Mouse (Mus musculus) spleen, adult 10 weeks (tissue): ENCODE data around the gene Aff3. TPM values are rescaled to one million over a fixed set of nuclear protein-coding genes. Genes with fewer than 3 reads are reported as not detected.

Experiments
- polyA plus RNA-seq: library from polyadenylated mRNA; stranded (reverse); fragments of 350-450 nt; fragmentation: Illumina TruSeq; extraction: RNeasy Lipid Tissue Mini Kit (QIAGEN cat#74804); gene quantifications from one replicate; pipeline ENCODE4 v1.2.3, GENCODE M21; 2015; ENCODE audit warnings: low replicate concordance; ENCODE audit not compliant: insufficient read depth

Gene Aff3
- 48.9 TPM for polyA plus RNA-seq

GRCm38 (mm10) chr1:38664777-38665176, at the start of gene Aff3:
Gene Aff3, minus strand, starts transcription at chr1:38664955.

GRCm38 (mm10) chr1:38129501-38130267, 535.1 kb downstream of the Aff3 start, which contains the start of gene Rev1:
Gene Rev1, minus strand, starts transcription at chr1:38129801.

Other genes starting within 250 kb of the Aff3 start
- gene Lonrf2, start 171.8 kb upstream of the Aff3 start, polyA plus RNA-seq: 0.12 TPM
- gene Chst10, start 233.2 kb upstream of the Aff3 start, polyA plus RNA-seq: 18.2 TPM